Mouse (Mus musculus): ENCODE measurements around the gene Ppp1r7.

DNA sequence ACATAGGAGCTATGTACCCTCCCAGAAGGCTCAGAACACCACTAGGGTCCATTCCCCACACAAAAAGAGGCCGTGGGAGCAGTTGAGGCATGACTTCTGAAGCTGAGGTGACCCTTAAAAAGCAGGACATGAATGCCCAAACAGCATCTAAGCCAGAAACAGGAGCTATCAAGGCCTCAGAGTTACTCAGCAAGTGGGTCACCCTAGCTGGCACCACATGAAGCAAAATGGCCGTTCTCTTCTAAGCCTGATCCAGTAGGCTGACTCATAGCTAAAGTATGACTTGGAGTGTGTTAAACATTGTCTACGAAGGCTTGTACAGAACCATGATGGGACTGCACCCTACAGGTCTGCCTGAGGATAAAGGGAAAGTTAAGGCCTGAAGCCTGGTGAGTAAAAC, 16.2 kb upstream of the Ppp1r7 start:
- TF ChIP-seq TAL1 (IDR thresholded peaks at IDR 0.05; ENCODE audit: low read length) (no peak), GATA1 (IDR thresholded peaks at IDR 0.05; ENCODE audit: low read length) (no peak)
